Mouse (Mus musculus): Measurements from ENCODE around the gene Aebp2.
"Not testable (repeated sequence)": the region's sequence is repeated elsewhere in the genome, so short reads cannot be mapped to it uniquely, and the experiment has no call there.

DNA sequence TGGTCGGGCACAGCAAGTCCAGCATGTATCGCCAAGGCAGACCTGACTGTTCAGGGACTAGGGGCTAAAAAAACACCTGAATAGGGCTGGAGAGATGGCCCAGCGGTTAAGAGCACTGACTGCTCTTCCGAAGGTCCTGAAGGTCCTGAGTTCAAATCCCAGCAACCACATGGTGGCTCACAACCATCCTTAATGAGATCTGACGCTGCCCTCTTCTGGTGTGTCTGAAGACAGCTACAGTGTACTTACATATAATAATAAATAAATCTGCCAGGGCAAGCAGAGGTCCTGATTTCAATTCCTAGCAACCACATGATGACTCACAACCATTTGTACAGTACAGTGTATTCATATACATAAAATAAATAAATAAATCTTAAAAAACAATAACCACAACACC lies 17.3 kb upstream of the Aebp2 start:
- TF ChIP-seq EP300 (IDR thresholded peaks at IDR 0.05; ENCODE audit: low read depth) = not testable (repeated sequence)
- 0 out of 2 replicates have a peak, but pooled peaks have one; percentile 7 for TF ChIP-seq CTCF (IDR thresholded peaks at IDR 0.05; ENCODE audit: low read depth)
